Mouse (Mus musculus): ENCODE results near the gene Sertad4. TPM values are rescaled to one million over a fixed set of nuclear protein-coding genes. Genes with fewer than 3 reads are reported as not detected.
A peak's percentile ranks its signal among the peaks of the same experiment; 100 is the strongest.

Gene Sertad4
- polyA plus RNA-seq, 1 experiment from 2014 or later: 26.0 TPM

- Histone ChIP-seq H3K9ac (no peak overlapping the region), H3K27ac (no peak overlapping the region), H3K4me3 (no peak overlapping the region), H3K4me2 (no peak overlapping the region), H3K36me3 (no peaks in the 10 kb centered on the region), H3K27me3 (no peaks in the 10 kb centered on the region), H3K9me3 (no peaks in the 10 kb centered on the region), H3K4me1 (replicated peaks) (peaks cover 12% of the 10 kb centered on the region)
- no peak for ATAC-seq (ENCODE audit: low FRiP score)
- 91% methylated on average over 3 of the region's 3 CpGs for WGBS
These were observed 8.9 kb upstream of the Sertad4 start for GRCm38 (mm10) chr1:192864440-192864839.

- H3K27ac ChIP-seq: no peak overlapping the region; the same call in 1 of the 2 replicates
- H3K36me3 ChIP-seq: no peaks in the 10 kb centered on the region
- 70% methylated on average over 5 of the region's 5 CpGs for WGBS
- H3K4me2 ChIP-seq: no peak overlapping the region
- H3K4me3 ChIP-seq: no peak overlapping the region
- no peaks in the 10 kb centered on the region for H3K9me3 ChIP-seq
- H3K4me1 ChIP-seq (replicated peaks): peaks cover 14% of the 10 kb centered on the region
- peaks cover 12% of the 10 kb centered on the region for H3K27me3 ChIP-seq
- ATAC-seq (ENCODE audit: low FRiP score): no peak
- H3K9ac ChIP-seq: peak overlapping the region; percentile 36; the same call in 1 of the 2 replicates
These were observed 5.9 kb upstream of the Sertad4 start for GRCm38 (mm10) chr1:192861305-192861960.

- Histone ChIP-seq H3K9ac (no peak overlapping the region), H3K4me1 (replicated peaks) (peaks cover 21% of the 10 kb centered on the region), H3K36me3 (no peaks in the 10 kb centered on the region), H3K9me3 (no peaks in the 10 kb centered on the region), H3K4me2 (no peak overlapping the region), H3K27me3 (peaks cover 12% of the 10 kb centered on the region), H3K4me3 (no peak overlapping the region), H3K27ac (no peak overlapping the region)
- ATAC-seq (ENCODE audit: low FRiP score): no peak
- 78% methylated on average over 6 of the region's 6 CpGs for WGBS
These were observed 4.7 kb upstream of the Sertad4 start for GRCm38 (mm10) chr1:192860273-192860672.

GRCm38 (mm10) chr1:192857582-192857981 lies 2.0 kb upstream of the Sertad4 start:
- H3K4me1 ChIP-seq (replicated peaks): peaks cover 42% of the 10 kb centered on the region
- WGBS: 91% methylated on average over 5 of the region's 5 CpGs
- ATAC-seq (ENCODE audit: low FRiP score): no peak

GRCm38 (mm10) chr1:192856931-192857330 lies 1.4 kb upstream of the Sertad4 start:
- no peaks in the 10 kb centered on the region for H3K36me3 ChIP-seq
- no peak for ATAC-seq (ENCODE audit: low FRiP score)
- no peak overlapping the region for H3K4me3 ChIP-seq
- no peak overlapping the region for H3K4me2 ChIP-seq
- peaks cover 44% of the 10 kb centered on the region for H3K4me1 ChIP-seq (replicated peaks)
- 67% methylated on average over 6 of the region's 6 CpGs for WGBS
- no peak overlapping the region for H3K27ac ChIP-seq
- no peaks in the 10 kb centered on the region for H3K9me3 ChIP-seq
- H3K9ac ChIP-seq: no peak overlapping the region
- H3K27me3 ChIP-seq: peaks cover 16% of the 10 kb centered on the region

More at GRCm38 (mm10) chr1:192857582-192857981, 2.0 kb upstream of the Sertad4 start:
- Histone ChIP-seq H3K27ac (no peak overlapping the region), H3K36me3 (no peaks in the 10 kb centered on the region), H3K9ac (no peak overlapping the region), H3K4me3 (no peak overlapping the region), H3K9me3 (no peaks in the 10 kb centered on the region), H3K4me2 (no peak overlapping the region), H3K27me3 (peaks cover 13% of the 10 kb centered on the region)

GRCm38 (mm10) chr1:192856411-192856810 lies 855 bp upstream of the Sertad4 start:
- H3K4me3 ChIP-seq: no peak overlapping the region

GRCm38 (mm10) chr1:192854819-192855271 lies 711 bp downstream of the Sertad4 start:
- Histone ChIP-seq H3K9me3 (no peaks in the 10 kb centered on the region), H3K4me1 (replicated peaks) (peaks cover 52% of the 10 kb centered on the region), H3K36me3 (peaks cover under 1% of the 10 kb centered on the region; the same call in 1 of the 2 replicates), H3K27me3 (peaks cover 16% of the 10 kb centered on the region), H3K9ac (peak overlapping the region; percentile 96), H3K27ac (peak overlapping the region; percentile 98), H3K4me3 (peak overlapping the region; percentile 83), H3K4me2 (peak overlapping the region; percentile 82)
- 0% methylated on average over 44 of the region's 45 CpGs for WGBS
- ATAC-seq (ENCODE audit: low FRiP score): peak; percentile 34

More at GRCm38 (mm10) chr1:192856411-192856810, 855 bp upstream of the Sertad4 start:
- peaks cover 16% of the 10 kb centered on the region for H3K27me3 ChIP-seq
- ATAC-seq (ENCODE audit: low FRiP score): no peak
- H3K4me1 ChIP-seq (replicated peaks): peaks cover 44% of the 10 kb centered on the region
- 0 out of 2 replicates have a peak overlapping the region, but pooled peaks have one; percentile 96 for H3K9ac ChIP-seq
- H3K9me3 ChIP-seq: no peaks in the 10 kb centered on the region
- peak overlapping the region; percentile 98 for H3K27ac ChIP-seq
- peak overlapping the region; percentile 82 for H3K4me2 ChIP-seq
- 11% methylated on average over 10 of the region's 10 CpGs for WGBS
- no peaks in the 10 kb centered on the region for H3K36me3 ChIP-seq

GRCm38 (mm10) chr1:192853988-192854818 lies 1.4 kb downstream of the Sertad4 start:
- H3K9ac ChIP-seq: peak overlapping the region; percentile 96
- peaks cover 16% of the 10 kb centered on the region for H3K27me3 ChIP-seq
- peaks cover 52% of the 10 kb centered on the region for H3K4me1 ChIP-seq (replicated peaks)
- H3K4me3 ChIP-seq: peak overlapping the region; percentile 83
- WGBS: 2% methylated on average over 19 of the region's 19 CpGs
- no peaks in the 10 kb centered on the region for H3K9me3 ChIP-seq
- peaks cover 7% of the 10 kb centered on the region for H3K36me3 ChIP-seq
- peak overlapping the region; percentile 98 for H3K27ac ChIP-seq
- peak overlapping the region; percentile 82 for H3K4me2 ChIP-seq
- ATAC-seq (ENCODE audit: low FRiP score): no peak

GRCm38 (mm10) chr1:192853429-192853828 lies 2.1 kb downstream of the Sertad4 start:
- H3K27ac ChIP-seq: 0 out of 2 replicates have a peak overlapping the region, but pooled peaks have one; percentile 98
- no peak for ATAC-seq (ENCODE audit: low FRiP score)
- peak overlapping the region; percentile 96; the same call in 1 of the 2 replicates for H3K9ac ChIP-seq
- H3K36me3 ChIP-seq: peaks cover 14% of the 10 kb centered on the region
- H3K9me3 ChIP-seq: no peaks in the 10 kb centered on the region
- peaks cover 52% of the 10 kb centered on the region for H3K4me1 ChIP-seq (replicated peaks)
- peaks cover 14% of the 10 kb centered on the region for H3K27me3 ChIP-seq
- H3K4me3 ChIP-seq: peak overlapping the region; percentile 83
- 52% methylated on average over 2 of the region's 2 CpGs for WGBS
- H3K4me2 ChIP-seq: peak overlapping the region; percentile 82

GRCm38 (mm10) chr1:192852047-192852446 lies 3.5 kb downstream of the Sertad4 start:
- peaks cover 52% of the 10 kb centered on the region for H3K4me1 ChIP-seq (replicated peaks)
- peak overlapping the region; percentile 56 for H3K9ac ChIP-seq
- no peak for ATAC-seq (ENCODE audit: low FRiP score)
- peaks cover 4% of the 10 kb centered on the region; the same call in 1 of the 2 replicates for H3K27me3 ChIP-seq
- H3K36me3 ChIP-seq: peaks cover 28% of the 10 kb centered on the region
- H3K9me3 ChIP-seq: no peaks in the 10 kb centered on the region
- peak overlapping the region; percentile 12; the same call in 1 of the 2 replicates for H3K4me3 ChIP-seq
- H3K27ac ChIP-seq: peak overlapping the region; percentile 80
- H3K4me2 ChIP-seq: peak overlapping the region; percentile 82

GRCm38 (mm10) chr1:192851640-192852039 lies 3.9 kb downstream of the Sertad4 start:
- 5% methylated on average over 6 of the region's 6 CpGs for WGBS
- peak overlapping the region; percentile 56 for H3K9ac ChIP-seq
- peak overlapping the region; percentile 82 for H3K4me2 ChIP-seq
- ATAC-seq (ENCODE audit: low FRiP score): peak; percentile 18; the same call in 1 of the 2 replicates
- H3K9me3 ChIP-seq: no peaks in the 10 kb centered on the region
- peaks cover 52% of the 10 kb centered on the region for H3K4me1 ChIP-seq (replicated peaks)
- peak overlapping the region; percentile 80 for H3K27ac ChIP-seq
- H3K27me3 ChIP-seq: peaks cover 4% of the 10 kb centered on the region; the same call in 1 of the 2 replicates
- peak overlapping the region; percentile 12 for H3K4me3 ChIP-seq
- peaks cover 32% of the 10 kb centered on the region for H3K36me3 ChIP-seq

GRCm38 (mm10) chr1:192851126-192851525 lies 4.4 kb downstream of the Sertad4 start:
- H3K9ac ChIP-seq: peak overlapping the region; percentile 56
- 3% methylated on average over 2 of the region's 2 CpGs for whole genome bisulfite sequencing
- no peaks in the 10 kb centered on the region for H3K9me3 ChIP-seq
- H3K4me3 ChIP-seq: peak overlapping the region; percentile 12
- peak overlapping the region; percentile 82 for H3K4me2 ChIP-seq
- H3K4me1 ChIP-seq (replicated peaks): peaks cover 47% of the 10 kb centered on the region
- H3K36me3 ChIP-seq: peaks cover 37% of the 10 kb centered on the region
- 0 out of 2 replicates have a peak, but pooled peaks have one; percentile 31 for ATAC-seq (ENCODE audit: low FRiP score)
- peak overlapping the region; percentile 80 for H3K27ac ChIP-seq
- H3K27me3 ChIP-seq: peaks cover 4% of the 10 kb centered on the region; the same call in 1 of the 2 replicates
